Mouse (Mus musculus) left cerebral cortex, adult 8-10 months (tissue): ENCODE results near the gene Vpreb2. TPM values are rescaled to one million over a fixed set of nuclear protein-coding genes. Genes with fewer than 3 reads are reported as not detected.
"Not testable (repeated sequence)": the region's sequence is repeated elsewhere in the genome, so short reads cannot be mapped to it uniquely, and the experiment has no call there.

Source experiments
- DNase-seq, 2 experiments: peaks; one replicate each; pipeline ENCODE4 v3.0.0; 2022; ENCODE audit warnings: low spot score in 2 of 2
- total RNA-seq, 4 experiments: library from RNA; stranded (reverse); gene quantifications; 2 replicates each; pipeline ENCODE4 v1.2.4; 2022

Vpreb2 gene
- total RNA-seq, 4 experiments from 2014 or later: 0.59 TPM; not detected in 3

DNA sequence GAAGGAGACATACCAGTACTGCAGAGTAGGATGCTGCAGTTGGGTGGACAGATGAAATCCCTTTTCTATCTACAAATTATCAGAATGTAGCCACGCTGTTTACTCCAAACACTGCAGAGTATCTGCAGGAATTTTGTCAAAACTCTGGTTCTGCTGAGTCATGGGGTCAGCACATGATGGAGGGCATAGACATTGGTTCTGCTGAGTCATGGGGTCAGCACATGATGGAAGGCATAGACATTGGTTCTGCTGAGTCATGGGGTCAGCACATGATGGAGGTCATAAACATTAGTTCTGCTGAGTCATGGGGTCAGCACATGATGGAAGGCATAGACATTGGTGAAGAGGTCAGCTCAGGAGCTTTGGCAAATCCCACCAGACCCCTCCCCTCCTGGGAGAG, 7.5 kb downstream of the Vpreb2 start:
- no peak for DNase-seq

DNA sequence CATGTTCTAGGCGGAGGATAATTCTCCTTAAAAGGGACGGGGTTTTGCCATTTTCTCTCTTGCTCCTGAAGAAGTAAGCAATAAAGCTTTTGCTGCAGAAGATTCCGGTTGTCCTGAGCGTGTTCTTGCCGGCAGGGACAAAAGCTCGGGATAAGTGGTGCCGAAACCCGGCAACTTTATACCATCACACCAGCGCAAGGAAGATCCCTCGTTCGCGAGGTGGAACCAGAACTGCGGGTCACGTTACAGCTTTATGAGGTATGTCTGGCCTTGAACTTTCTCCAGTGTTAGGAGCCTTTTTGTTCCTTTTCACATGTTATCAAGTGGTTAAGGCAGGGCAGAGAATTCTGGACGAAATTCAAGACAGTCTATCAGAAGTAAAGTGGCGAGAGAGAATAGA, 12.1 kb downstream of the Vpreb2 start:
- not testable (repeated sequence) for DNase-seq

DNA sequence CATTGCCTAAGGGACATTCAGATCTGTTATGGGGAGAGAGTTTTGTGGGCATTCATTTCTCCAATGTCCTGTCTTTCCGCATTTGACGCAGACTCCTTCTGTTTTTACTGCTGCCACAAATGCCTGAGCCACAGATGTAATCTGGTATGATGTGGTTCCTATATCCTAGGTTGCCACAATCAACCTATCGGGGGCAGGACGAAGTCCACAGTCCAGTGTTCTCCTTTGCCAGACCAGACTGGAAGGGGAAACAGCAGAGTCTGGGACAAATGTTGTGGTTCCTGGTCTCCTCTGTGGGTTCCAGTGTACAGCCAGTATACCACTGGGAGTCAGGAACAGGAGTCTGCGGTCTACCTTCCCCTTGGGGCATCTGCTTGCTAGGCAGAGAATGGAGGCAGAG, 19.4 kb downstream of the Vpreb2 start:
- DNase-seq: no peak

DNA sequence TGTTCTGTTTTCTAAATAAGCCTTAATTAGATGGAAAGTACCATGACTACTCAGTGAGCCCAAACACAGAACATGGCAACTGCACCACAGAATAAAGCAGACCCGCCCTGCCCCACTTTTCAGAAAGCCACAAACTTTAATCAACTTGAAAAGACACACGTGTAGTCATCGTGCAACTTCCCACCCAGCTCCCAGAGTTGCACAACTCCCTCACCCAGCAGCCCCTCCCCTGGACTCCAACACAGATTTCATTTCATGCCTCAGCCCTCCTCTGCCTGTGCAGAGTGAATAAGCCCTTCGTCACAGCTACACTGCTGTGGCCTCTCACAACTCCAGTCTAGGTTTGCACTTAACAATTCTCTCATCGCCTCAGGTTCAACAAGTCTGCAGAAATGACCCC, 24.4 kb downstream of the Vpreb2 start:
- DNase-seq: no peak

DNA sequence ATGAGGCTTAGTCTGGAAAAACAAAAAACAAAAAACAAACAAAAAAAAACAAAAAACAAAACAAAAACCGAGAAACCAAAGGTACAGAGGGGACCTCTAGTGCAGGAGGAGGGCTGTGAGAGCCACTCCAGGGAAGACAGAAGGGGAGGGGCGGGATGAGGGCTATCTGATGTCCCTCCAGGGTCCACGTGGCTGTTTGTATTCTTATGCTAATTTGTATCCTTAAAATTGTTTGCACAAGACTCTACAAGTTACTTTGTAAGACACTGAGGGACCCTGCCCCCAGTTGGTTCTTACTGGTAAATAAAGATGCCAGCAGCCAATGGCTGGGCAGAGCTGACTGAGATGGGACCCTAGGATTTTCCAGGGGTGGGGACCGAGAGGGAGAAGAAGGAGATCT, 26.9 kb downstream of the Vpreb2 start:
- no peak for DNase-seq

DNA sequence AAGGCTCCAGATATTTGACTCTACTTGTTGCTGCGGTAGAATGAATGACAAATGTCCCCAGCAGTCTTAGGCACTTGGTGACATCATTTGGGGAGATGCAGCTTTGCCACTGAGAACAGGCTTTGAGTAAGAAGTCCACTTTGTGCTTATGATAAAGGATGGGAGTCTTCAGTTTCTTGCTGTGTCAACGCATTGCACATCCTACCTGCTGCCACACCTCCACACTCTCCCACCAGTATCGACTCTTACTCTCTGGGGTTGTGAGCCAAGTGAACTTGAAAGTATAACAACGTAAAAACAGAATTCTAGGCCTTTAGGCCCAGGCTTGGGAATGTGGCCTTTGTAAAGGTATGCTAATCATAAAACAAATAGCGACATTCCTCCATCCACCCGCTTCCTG, 30.9 kb downstream of the Vpreb2 start:
- no peak for DNase-seq

DNA sequence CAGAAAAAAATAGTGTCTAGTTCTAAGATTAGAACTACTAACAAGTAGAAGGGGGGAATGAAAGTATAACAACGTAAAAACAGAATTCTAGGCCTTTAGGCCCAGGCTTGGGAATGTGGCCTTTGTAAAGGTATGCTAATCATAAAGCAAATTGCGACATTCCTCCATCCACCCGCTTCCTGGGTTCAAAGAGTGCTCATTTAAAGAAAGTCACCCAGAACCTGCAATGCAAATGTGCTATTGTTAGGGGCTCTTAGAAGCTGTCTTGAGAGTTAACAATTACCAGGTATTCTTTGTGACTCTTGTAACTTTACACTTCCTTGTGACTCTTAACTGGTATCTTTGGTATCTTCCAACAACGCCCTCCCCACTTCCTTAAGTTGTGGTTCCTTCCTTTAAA, 36.3 kb downstream of the Vpreb2 start:
- not testable (repeated sequence) for DNase-seq

DNA sequence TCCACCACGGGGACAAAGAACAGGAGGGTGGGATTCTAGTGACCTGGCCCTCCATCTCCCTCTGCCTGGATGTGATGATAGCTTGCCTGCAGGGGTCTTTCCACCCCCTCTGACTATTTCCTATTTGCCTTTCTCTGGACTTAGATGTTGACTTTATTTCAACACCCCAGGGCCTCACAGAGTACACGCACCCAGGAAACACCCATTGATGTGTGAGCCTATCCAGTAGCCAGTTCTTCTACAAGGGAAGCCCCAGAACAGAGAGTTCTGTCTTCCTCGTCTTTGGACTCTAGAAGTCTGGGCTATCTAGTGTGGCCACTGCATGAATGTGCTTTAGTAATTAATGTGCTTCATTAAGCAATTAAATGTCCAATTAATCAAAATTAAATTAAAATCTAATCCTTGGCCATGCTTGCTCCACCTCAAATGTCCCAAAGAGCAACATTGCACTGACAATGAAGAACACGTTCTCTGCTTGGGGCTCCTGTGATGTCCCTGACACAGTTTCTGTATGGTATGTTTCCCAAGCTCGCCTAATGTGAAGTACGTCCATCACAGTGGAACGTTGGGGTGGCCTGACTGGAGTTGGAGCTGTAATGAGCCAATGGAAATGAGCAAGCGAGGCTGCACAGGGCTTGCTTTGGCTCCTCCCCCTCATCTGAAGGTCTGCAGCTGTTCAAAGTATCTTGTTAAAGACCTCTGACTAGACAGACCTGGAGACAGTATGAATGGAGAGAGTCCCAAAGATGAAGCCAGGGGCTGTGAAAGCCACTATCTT, 42.7 kb downstream of the Vpreb2 start:
- DNase-seq: no peak

DNA sequence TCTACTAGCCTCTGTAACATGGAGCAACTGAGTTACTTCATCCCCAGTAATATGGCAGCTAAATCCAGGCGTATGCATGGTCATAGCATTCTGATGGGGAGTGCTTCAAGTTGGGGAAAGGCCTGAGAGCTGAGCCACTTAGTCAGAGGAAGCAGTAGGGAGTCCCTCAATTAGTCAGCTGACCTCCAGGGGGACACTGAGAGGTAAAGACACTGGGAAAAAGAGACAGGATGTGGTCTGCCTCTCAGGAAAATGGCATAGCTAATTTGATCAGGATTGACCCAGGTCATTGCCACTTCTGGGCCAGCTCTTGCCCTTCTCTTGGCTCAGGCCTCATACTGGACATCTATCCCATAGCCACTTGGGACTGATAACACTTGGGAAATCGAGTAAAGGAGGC, 47.1 kb downstream of the Vpreb2 start:
- DNase-seq: no peak

Other genes starting within 250 kb of the Vpreb2 start
- 10 to 100 TPM; 66.4 to 74.0 (median 69.3) TPM for gene Med15, start 247.5 kb upstream of the Vpreb2 start, total RNA-seq
- 100 to 1,000 TPM in 1 of 4 experiments, 10 to 100 TPM in 3; 82.2 to 105 (median 95.4) TPM for gene Klhl22, start 220.8 kb upstream of the Vpreb2 start, total RNA-seq
- 1 to 10 TPM; 4.1 to 4.3 (median 4.1) TPM for gene Scarf2, start 183.1 kb upstream of the Vpreb2 start, total RNA-seq
- 1 to 10 TPM; 2.7 to 5.1 (median 3.8) TPM for gene B830017H08Rik, start 147.3 kb upstream of the Vpreb2 start, total RNA-seq
- 10 to 100 TPM in 1 of 4 experiments, 1 to 10 TPM in 3; 6.5 to 13.3 (median 7.8) TPM for gene Car15, start 142.1 kb upstream of the Vpreb2 start, total RNA-seq
- 1 to 10 TPM; 1.1 to 1.3 (median 1.1) TPM for gene Gm20518, start 88.8 kb upstream of the Vpreb2 start, total RNA-seq
- not detected for gene Tssk1, start 86.2 kb upstream of the Vpreb2 start, total RNA-seq
- gene Dgcr2, start 81.9 kb upstream of the Vpreb2 start, total RNA-seq: 100 to 1,000 TPM in 2 of 4 experiments, 10 to 100 TPM in 2; 97.2 to 104 (median 101) TPM
- gene Tssk2, start 81.8 kb upstream of the Vpreb2 start, total RNA-seq: not detected
- 10 to 100 TPM; 27.0 to 34.5 (median 32.0) TPM for gene Ess2, start 69.1 kb upstream of the Vpreb2 start, total RNA-seq
- gene Gsc2, start 65.4 kb upstream of the Vpreb2 start, total RNA-seq: under 1 TPM in 1 of 4 experiments, not detected in 3; 0.52 TPM
- 10 to 100 TPM; 37.6 to 52.4 (median 45.9) TPM for gene Slc25a1, start 52.2 kb upstream of the Vpreb2 start, total RNA-seq
- gene Dgcr6, start 72.4 kb downstream of the Vpreb2 start, total RNA-seq: 10 to 100 TPM; 69.8 to 89.4 (median 80.6) TPM
- 10 to 100 TPM; 27.2 to 45.1 (median 31.8) TPM for gene Prodh, start 109.8 kb downstream of the Vpreb2 start, total RNA-seq
- gene Rtn4r, start 147.2 kb downstream of the Vpreb2 start, total RNA-seq: 100 to 1,000 TPM; 100 to 120 (median 105) TPM
- gene Ccdc188, start 237.5 kb downstream of the Vpreb2 start, total RNA-seq: not detected